ENCODE assay signal across 22 mouse cellular contexts in the genomic region with DNA sequence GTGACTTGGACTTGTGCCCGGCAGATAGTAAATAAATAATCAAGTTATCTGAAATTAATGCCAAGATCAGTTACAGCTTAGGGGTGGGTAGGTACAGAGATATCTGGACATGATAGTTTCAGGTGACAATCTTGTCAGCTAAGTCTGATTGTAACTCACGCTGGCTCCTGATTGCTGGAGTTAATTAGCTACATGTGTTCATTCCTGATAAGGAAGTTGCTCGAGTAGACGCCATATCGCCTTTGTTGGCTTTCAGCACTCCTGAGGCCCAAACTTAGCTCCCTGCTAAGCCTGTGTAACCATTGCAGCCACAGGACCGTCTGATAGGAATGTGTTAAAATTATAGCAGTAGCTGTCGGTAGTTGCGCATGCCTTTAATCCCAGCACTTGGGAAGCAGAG. TPM values are rescaled to one million over a fixed set of nuclear protein-coding genes. Genes with fewer than 3 reads are reported as not detected.
DNase-seq lines count a peak whose midpoint lies in the region; ATAC-seq and TF ChIP-seq lines count a peak whose summit lies in the region.
"Had no signal": no experiment of that assay in that cellular context is flagged by ENCODE, and none has a peak within 500 bp of the region (broad histone marks: within the 10 kb centered on the region; RNA-seq: fewer than 3 reads in every experiment).

No protein-coding gene starts in this region.

- peak; percentile 77 for ATAC-seq in liver, postnatal 0 days
- ATAC-seq in lung, postnatal 0 days, result no peak
- no peak for ATAC-seq in midbrain, postnatal 0 days (ENCODE audit: low FRiP score)
- ATAC-seq: forebrain, embryonic 14.5 days; Patski had no signal

- H3K4me3 ChIP-seq in MEL (ENCODE audit: control insufficient read depth in 1 of 2, insufficient read depth in 1 of 2, low read depth in 2 of 2, low read length in 2 of 2), result no peak overlapping the region
- H3K4me3 ChIP-seq in liver, postnatal 0 days (ENCODE audit: low read depth, low read length), result no peak overlapping the region
- H3K4me3 ChIP-seq in lung, postnatal 0 days (ENCODE audit: low read depth, low read length), result no peak overlapping the region
- H3K4me3 ChIP-seq in midbrain, postnatal 0 days (ENCODE audit: low read depth, low read length), result no peak overlapping the region
- H3K4me3 ChIP-seq: embryonic facial prominence, embryonic 10.5 days; heart, adult 2 months; heart, embryonic 15.5 days; hindbrain, embryonic 12.5 days; limb, embryonic 13.5 days; lung, embryonic 15.5 days; midbrain, embryonic 12.5 days; neural tube, embryonic 13.5 days had no signal

- peak; percentile 93 to 95 for TF ChIP-seq EP300 in MEL (IDR thresholded peaks at IDR 0.05; ENCODE audit: low read depth in 1 of 2, low read length in 2 of 2)
- TF ChIP-seq EP300 in liver, postnatal 0 days (IDR thresholded peaks at IDR 0.05; ENCODE audit: low read depth), result peak; percentile 75
- TF ChIP-seq EP300 in lung, postnatal 0 days (IDR thresholded peaks at IDR 0.05), result no peak

- H3K36me3 ChIP-seq in MEL (ENCODE audit: control insufficient read depth in 1 of 2, insufficient read depth in 2 of 2, low read length in 2 of 2), result peaks cover 33 to 42% of the 10 kb centered on the region in 2 experiments
- peaks cover 88% of the 10 kb centered on the region for H3K36me3 ChIP-seq in liver, postnatal 0 days (replicated peaks; ENCODE audit: insufficient read depth, low read length)
- H3K36me3 ChIP-seq in lung, postnatal 0 days (ENCODE audit: insufficient read depth, low read length), result peaks cover 59% of the 10 kb centered on the region
- peaks cover 60% of the 10 kb centered on the region for H3K36me3 ChIP-seq in midbrain, postnatal 0 days (ENCODE audit: insufficient read depth, low read length)

- no peaks in the 10 kb centered on the region for H3K9me3 ChIP-seq in MEL (replicated peaks; ENCODE audit: insufficient read depth, low read length)
- H3K9me3 ChIP-seq in liver, postnatal 0 days (ENCODE audit: low read length), result no peaks in the 10 kb centered on the region
- no peaks in the 10 kb centered on the region for H3K9me3 ChIP-seq in lung, postnatal 0 days (ENCODE audit: low read length)
- no peaks in the 10 kb centered on the region for H3K9me3 ChIP-seq in midbrain, postnatal 0 days (ENCODE audit: low read length)
- H3K9me3 ChIP-seq: embryonic facial prominence, embryonic 10.5 days; heart, embryonic 15.5 days; hindbrain, embryonic 12.5 days; limb, embryonic 13.5 days; lung, embryonic 15.5 days; midbrain, embryonic 12.5 days; neural tube, embryonic 13.5 days had no signal

- DNase-seq in MEL (ENCODE audit: low read depth, low spot score) (peak; percentile 86), liver (peak; percentile 62)
- DNase-seq in c-Kit-positive CD71-positive TER-119-negative erythroid progenitor cells, embryonic 14.5 days (ENCODE audit: low read depth), result peak; percentile 62
- DNase-seq in liver, postnatal 0 days, result no peak
- DNase-seq in lung, postnatal 0 days (ENCODE audit: low spot score), result no peak
- no peak for DNase-seq in midbrain, postnatal 0 days (ENCODE audit: low spot score)
- DNase-seq in thymus, postnatal 10 days (ENCODE audit: low spot score in 2 of 2), result no peak
- DNase-seq: adrenal gland, postnatal 14 days; cerebellum, adult 2 months; gastrocnemius, postnatal 14 days; heart, adult 2 months; right cerebral cortex, adult 18-20 months had no signal

- no peak for TF ChIP-seq RAD21 in MEL (IDR thresholded peaks at IDR 0.05; ENCODE audit: low read depth, low read length)

- H3K27ac ChIP-seq in MEL (ENCODE audit: control insufficient read depth, low read depth, low read length), result peak overlapping the region; percentile 91
- no peak overlapping the region; the same call in 1 of the 2 replicates for H3K27ac ChIP-seq in liver, postnatal 0 days (ENCODE audit: low read depth)
- H3K27ac ChIP-seq in lung, postnatal 0 days (ENCODE audit: low read length), result no peak overlapping the region
- H3K27ac ChIP-seq in midbrain, postnatal 0 days (ENCODE audit: low read depth, low read length), result no peak overlapping the region
- H3K27ac ChIP-seq: embryonic facial prominence, embryonic 10.5 days; heart, adult 2 months; heart, embryonic 15.5 days; hindbrain, embryonic 12.5 days; limb, embryonic 13.5 days; lung, embryonic 15.5 days; macrophage; midbrain, embryonic 12.5 days; neural tube, embryonic 13.5 days had no signal

- WGBS in liver, postnatal 0 days (ENCODE audit: insufficient replicate concordance), result 44% methylated on average over 8 of the region's 8 CpGs
- 83% methylated on average over 8 of the region's 8 CpGs for WGBS in lung, postnatal 0 days
- WGBS in midbrain, postnatal 0 days, result 77% methylated on average over 8 of the region's 8 CpGs

- H3K4me1 ChIP-seq in MEL (ENCODE audit: control insufficient read depth in 1 of 2, insufficient read depth in 2 of 2, low read length in 2 of 2), result peaks cover 9 to 21% of the 10 kb centered on the region in 2 experiments
- H3K4me1 ChIP-seq in liver, postnatal 0 days (ENCODE audit: insufficient read depth), result 0 out of 2 replicates have a peak, but pooled peaks cover 3% of the 10 kb centered on the region
- H3K4me1 ChIP-seq in lung, postnatal 0 days (ENCODE audit: insufficient read depth, low read depth, low read length), result no peaks in the 10 kb centered on the region
- no peaks in the 10 kb centered on the region for H3K4me1 ChIP-seq in midbrain, postnatal 0 days (ENCODE audit: insufficient read depth, low read length)
- H3K4me1 ChIP-seq: embryonic facial prominence, embryonic 10.5 days; heart, embryonic 15.5 days; hindbrain, embryonic 12.5 days; limb, embryonic 13.5 days; lung, embryonic 15.5 days; midbrain, embryonic 12.5 days; neural tube, embryonic 13.5 days had no signal

- H3K9ac ChIP-seq in MEL (ENCODE audit: control insufficient read depth, low read depth, low read length, poor library complexity, severe bottlenecking), result no peak overlapping the region
- H3K9ac ChIP-seq in liver, postnatal 0 days (replicated peaks), result no peak overlapping the region
- H3K9ac ChIP-seq in lung, postnatal 0 days (replicated peaks; ENCODE audit: low read depth), result no peak overlapping the region
- no peak overlapping the region for H3K9ac ChIP-seq in midbrain, postnatal 0 days (replicated peaks; ENCODE audit: low read length, poor library complexity, severe bottlenecking)
- H3K9ac ChIP-seq: heart, embryonic 15.5 days; hindbrain, embryonic 12.5 days; limb, embryonic 13.5 days; lung, embryonic 15.5 days; midbrain, embryonic 12.5 days; neural tube, embryonic 13.5 days had no signal

- TF ChIP-seq CTCF in MEL (IDR thresholded peaks at IDR 0.05 in 2 of 3, conservative IDR thresholded peaks at IDR 0.05 in 1 of 3; ENCODE audit: control insufficient read depth in 1 of 3, insufficient read depth in 1 of 3, low read depth in 2 of 3, low read length in 3 of 3, poor library complexity in 1 of 3, severe bottlenecking in 1 of 3), result no peak
- TF ChIP-seq CTCF in liver, postnatal 0 days (IDR thresholded peaks at IDR 0.05; ENCODE audit: low read depth), result no peak
- no peak for TF ChIP-seq CTCF in lung, postnatal 0 days (IDR thresholded peaks at IDR 0.05)
- TF ChIP-seq CTCF in midbrain, postnatal 0 days (IDR thresholded peaks at IDR 0.05), result no peak

- no peaks in the 10 kb centered on the region for H3K27me3 ChIP-seq in MEL (ENCODE audit: control insufficient read depth in 1 of 2, insufficient read depth in 2 of 2, low read length in 2 of 2)
- H3K27me3 ChIP-seq in liver, postnatal 0 days (ENCODE audit: insufficient read depth, low read length), result no peaks in the 10 kb centered on the region
- no peaks in the 10 kb centered on the region for H3K27me3 ChIP-seq in lung, postnatal 0 days (replicated peaks; ENCODE audit: insufficient read depth, low read length)
- no peaks in the 10 kb centered on the region for H3K27me3 ChIP-seq in midbrain, postnatal 0 days (ENCODE audit: insufficient read depth, low read length)
- H3K27me3 ChIP-seq: heart, embryonic 15.5 days; hindbrain, embryonic 12.5 days; limb, embryonic 13.5 days; lung, embryonic 15.5 days; midbrain, embryonic 12.5 days; neural tube, embryonic 13.5 days; Patski had no signal

- H3K4me2 ChIP-seq in liver, postnatal 0 days (ENCODE audit: low read depth, low read length), result no peak overlapping the region
- no peak overlapping the region for H3K4me2 ChIP-seq in lung, postnatal 0 days (replicated peaks; ENCODE audit: low read depth, low read length)
- no peak overlapping the region for H3K4me2 ChIP-seq in midbrain, postnatal 0 days (ENCODE audit: low read depth, low read length, poor library complexity, severe bottlenecking)
- H3K4me2 ChIP-seq: heart, embryonic 15.5 days; hindbrain, embryonic 12.5 days; limb, embryonic 13.5 days; lung, embryonic 15.5 days; midbrain, embryonic 12.5 days; neural tube, embryonic 13.5 days had no signal

- no peak for TF ChIP-seq POLR2A in MEL (IDR thresholded peaks at IDR 0.05; ENCODE audit: control insufficient read depth in 1 of 2, insufficient read depth in 1 of 2, low read depth in 1 of 2, low read length in 2 of 2, poor library complexity in 1 of 2)

- H3K79me2 ChIP-seq in MEL (ENCODE audit: control insufficient read depth, insufficient read depth, low read length, poor library complexity), result no peaks in the 10 kb centered on the region

TF ChIP-seq in MEL, 35 proteins besides CTCF, POLR2A, EP300 and RAD21 (continues in another document):
- TF ChIP-seq HCFC1 (IDR thresholded peaks at IDR 0.05; ENCODE audit: low read depth, low read length) (no peak), TAL1 (IDR thresholded peaks at IDR 0.05; ENCODE audit: low read length) (peak; percentile 82), SIN3A (IDR thresholded peaks at IDR 0.05; ENCODE audit: low read length) (0 out of 2 replicates have a peak, but pooled peaks have one; percentile 69), ZMIZ1 (IDR thresholded peaks at IDR 0.05; ENCODE audit: low read depth, low read length) (no peak), MAZ (IDR thresholded peaks at IDR 0.05; ENCODE audit: low read depth, low read length) (no peak), POLR2AphosphoS2 (IDR thresholded peaks at IDR 0.05; ENCODE audit: low read length) (no peak), POLR2AphosphoS5 (IDR thresholded peaks at IDR 0.05; ENCODE audit: borderline replicate concordance, low read depth, low read length) (no peak), UBTF (IDR thresholded peaks at IDR 0.05; ENCODE audit: borderline replicate concordance, insufficient read depth, low read depth, low read length) (no peak), BHLHE40 (IDR thresholded peaks at IDR 0.05; ENCODE audit: borderline replicate concordance, low read depth, low read length) (peak; percentile 85), CHD1 (IDR thresholded peaks at IDR 0.05; ENCODE audit: low read depth, low read length) (no peak)

RNA-seq across cellular contexts. Expression of gene Papola, which starts 40.2 kb away (rescaled TPM):
- 144 and 162 TPM in 2 replicates for total RNA-seq in MEL (2012; rRNA removed)
- polyA plus RNA-seq in MEL (2012; ENCODE audit: insufficient read depth in 1 of 2, insufficient read length in 2 of 2, low read depth in 1 of 2, low replicate concordance in 2 of 2, missing spikeins in 1 of 2), result 100 to 1,000 TPM; 193 to 329 TPM
- polyA plus RNA-seq in liver, postnatal 0 days (2015; fragmentation: Nextera tagmentation; extraction: Ambion mirVana), result 66.7 and 70.7 TPM in 2 replicates
- 102 and 116 TPM in 2 replicates for polyA plus RNA-seq in lung, postnatal 0 days (2015; fragmentation: Nextera tagmentation; extraction: Ambion mirVana)
- total RNA-seq in midbrain, postnatal 0 days (2014; rRNA removed), result 72.7 and 155 TPM in 2 replicates
- polyA plus RNA-seq in midbrain, postnatal 0 days (2015; fragmentation: Nextera tagmentation; extraction: Ambion mirVana), result 104 and 116 TPM in 2 replicates

Comparison
In these comparisons a context has a peak if more than half of its experiments do, and no peak if none do; other contexts are left out.
1. DNase-seq: peak in MEL (single experiment), c-Kit-positive CD71-positive TER-119-negative erythroid progenitor cells, embryonic 14.5 days (single experiment) and liver (single experiment); none in liver, postnatal 0 days (single experiment), lung, postnatal 0 days (single experiment), midbrain, postnatal 0 days (single experiment) and thymus, postnatal 10 days (0 of 2).